Mouse (Mus musculus) bone marrow, adult 2 months (tissue): ENCODE data around the gene Grb14.

Source experiments
- CTCF ChIP-seq: fragments of 200-500 bp; IDR thresholded peaks from 2 replicates; pipeline ENCODE4 v1.5.1; 2011; ENCODE audit warnings: low read length, control low read depth; ENCODE audit not compliant: control insufficient read depth, insufficient read depth
- POLR2A ChIP-seq: fragments of 200-500 bp; IDR thresholded peaks from 2 replicates; pipeline ENCODE4 v1.6.1; 2011; ENCODE audit warnings: low read depth, mild to moderate bottlenecking, control low read depth, low read length, borderline replicate concordance; ENCODE audit not compliant: control insufficient read depth

- TF ChIP-seq CTCF (no peak), POLR2A (no peak)
These were observed 58.5 kb downstream of the Grb14 start for GRCm38 (mm10) chr2:64966323-64966722.
